Mouse (Mus musculus): Measurements from ENCODE around the gene Celf5.

GRCm38 (mm10) chr10:81415146-81415545 is 67.4 kb downstream of the Celf5 start:
- TF ChIP-seq POLR2A (IDR thresholded peaks at IDR 0.05; ENCODE audit: borderline replicate concordance, insufficient read depth, low read length) = no peak
- TF ChIP-seq CTCF (IDR thresholded peaks at IDR 0.05; ENCODE audit: borderline replicate concordance, insufficient read depth, low read depth, low read length) = no peak

Measured in cerebellum, adult 2 months (tissue).